Mouse (Mus musculus) adrenal gland, adult (tissue): ENCODE measurements around the gene Dmrta2.

Experiments
- DNase-seq, 2 experiments: peaks; one replicate each; pipeline ENCODE4 v3.0.0; 2022 to 2023; ENCODE audit warnings: low spot score in 1 of 2; ENCODE audit not compliant: inconsistent age in 2 of 2

Dmrta2 gene

GRCm38 (mm10) chr4:109977148-109978067 lies at the start of gene Dmrta2:
Gene Dmrta2 (plus strand): TSS chr4:109978053.
- peak; percentile 9 to 54 for DNase-seq

GRCm38 (mm10) chr4:109929058-109929457 lies 48.8 kb upstream of the Dmrta2 start:
- no peak for DNase-seq

GRCm38 (mm10) chr4:109930445-109930844 lies 47.4 kb upstream of the Dmrta2 start:
- no peak for DNase-seq

GRCm38 (mm10) chr4:109930935-109931334 lies 46.9 kb upstream of the Dmrta2 start:
- DNase-seq: no peak

GRCm38 (mm10) chr4:109936557-109936956 lies 41.3 kb upstream of the Dmrta2 start:
- DNase-seq: no peak

GRCm38 (mm10) chr4:109939291-109939690 lies 38.6 kb upstream of the Dmrta2 start:
- DNase-seq: no peak

- no peak for DNase-seq
Observed at GRCm38 (mm10) chr4:109945554-109945953, 32.3 kb upstream of the Dmrta2 start.

GRCm38 (mm10) chr4:109949307-109949706 lies 28.5 kb upstream of the Dmrta2 start:
- no peak for DNase-seq

- no peak for DNase-seq
Observed at GRCm38 (mm10) chr4:109953509-109953908, 24.3 kb upstream of the Dmrta2 start.

- DNase-seq: no peak
Observed at GRCm38 (mm10) chr4:109960201-109960935, 17.5 kb upstream of the Dmrta2 start.

- no peak for DNase-seq
Observed at GRCm38 (mm10) chr4:109963570-109964279, 14.1 kb upstream of the Dmrta2 start.

GRCm38 (mm10) chr4:109969561-109969960 lies 8.3 kb upstream of the Dmrta2 start:
- DNase-seq: no peak

- DNase-seq: no peak
Observed at GRCm38 (mm10) chr4:109973991-109974654, 3.7 kb upstream of the Dmrta2 start.

GRCm38 (mm10) chr4:109974655-109975380 lies 3.0 kb upstream of the Dmrta2 start:
- no peak for DNase-seq

- no peak for DNase-seq
Observed at GRCm38 (mm10) chr4:109975381-109976240, 2.2 kb upstream of the Dmrta2 start.

GRCm38 (mm10) chr4:109976273-109977147 lies 1.3 kb upstream of the Dmrta2 start:
- peak in 1 of 2 experiments; percentile 58 for DNase-seq

GRCm38 (mm10) chr4:109978068-109978857 lies 410 bp downstream of the Dmrta2 start:
- peak in 1 of 2 experiments; percentile 5 for DNase-seq
